Mouse (Mus musculus) cerebellum, postnatal 14 days (tissue): ENCODE measurements around the gene Cxcr5.

Experiments used
- DNase-seq, 2 experiments: peaks; one replicate each; pipeline ENCODE4 v3.0.0; 2021; ENCODE audit warnings: mixed read lengths in 2 of 2

The Cxcr5 gene

GRCm38 (mm10) chr9:44477339-44478228 lies 84.1 kb downstream of the Cxcr5 start:
- peak; percentile 84 to 90 for DNase-seq

- DNase-seq: peak; percentile 26 to 69
Measured at GRCm38 (mm10) chr9:44475936-44476335, 85.7 kb downstream of the Cxcr5 start.

- peak in 1 of 2 experiments; percentile 40 for DNase-seq
Measured at GRCm38 (mm10) chr9:44474327-44474726, 87.3 kb downstream of the Cxcr5 start.

DNA sequence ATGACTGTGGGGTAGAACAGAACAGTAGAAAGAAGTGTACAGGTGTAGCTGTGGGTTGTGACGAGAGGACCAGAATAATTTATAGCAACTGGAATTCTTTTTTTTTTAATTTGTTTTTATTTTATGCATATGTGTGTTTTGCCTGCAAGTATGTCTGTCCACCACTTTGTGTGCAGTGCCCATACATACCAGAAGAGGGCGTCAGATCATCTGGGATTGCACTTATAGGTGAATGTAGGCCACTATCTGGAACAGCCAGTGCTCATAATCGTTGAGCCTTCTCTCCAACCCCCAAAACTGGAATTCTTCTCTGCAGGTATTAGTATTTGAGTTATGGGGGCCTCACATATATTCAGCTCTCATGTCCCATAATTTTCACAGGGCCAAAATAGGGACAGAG lies 88.5 kb downstream of the Cxcr5 start:
- peak in 1 of 2 experiments; percentile 27 for DNase-seq

- DNase-seq: no peak
Measured at GRCm38 (mm10) chr9:44468800-44469199, 92.9 kb downstream of the Cxcr5 start.

DNA sequence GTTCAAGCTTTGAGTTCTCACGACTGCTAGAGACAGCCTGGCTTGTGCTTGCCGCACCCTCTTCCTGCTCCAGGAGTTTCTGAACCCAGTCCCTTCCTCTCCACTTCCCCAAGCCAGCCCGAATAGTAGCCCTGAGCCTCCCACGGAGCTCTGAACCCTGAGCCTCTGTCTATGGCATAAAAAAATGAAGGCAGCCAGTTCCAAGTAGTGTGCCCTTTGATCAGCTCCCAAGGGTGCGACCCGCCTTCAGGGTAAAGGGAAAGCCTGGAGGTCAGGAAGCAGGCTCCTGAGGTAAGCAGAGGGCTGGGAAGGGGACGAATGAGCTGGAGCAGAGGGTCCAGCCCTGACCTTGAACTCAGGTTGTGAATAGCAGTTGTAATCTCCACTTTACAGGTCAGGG lies 93.5 kb downstream of the Cxcr5 start:
- no peak for DNase-seq

GRCm38 (mm10) chr9:44461950-44462349 lies 99.7 kb downstream of the Cxcr5 start:
- DNase-seq: no peak
